Mouse (Mus musculus): ENCODE data around the gene Dffb. TPM values are rescaled to one million over a fixed set of nuclear protein-coding genes. Genes with fewer than 3 reads are reported as not detected.

The Dffb gene
- total RNA-seq (2021), result 4.3 and 7.4 TPM in 2 replicates
- long read RNA-seq, experiment 1, partial matches to known transcripts, result 0 of 1 reads
- long read RNA-seq, experiment 1, other reads (novel, unspliced or antisense), result 0 of 1 reads
- long read RNA-seq, experiment 2, partial matches to known transcripts, result 0 of 2 reads
- long read RNA-seq, experiment 2, other reads (novel, unspliced or antisense), result 1 of 2 reads

- peak; percentile 97 for DNase-seq
Observed at GRCm38 (mm10) chr4:153974431-153975291, at the start of gene Dffb, which contains the start of gene Cep104. TSS of gene Dffb (minus strand) at chr4:153975126. TSS of gene Cep104 (plus strand) at chr4:153975194.

DNA sequence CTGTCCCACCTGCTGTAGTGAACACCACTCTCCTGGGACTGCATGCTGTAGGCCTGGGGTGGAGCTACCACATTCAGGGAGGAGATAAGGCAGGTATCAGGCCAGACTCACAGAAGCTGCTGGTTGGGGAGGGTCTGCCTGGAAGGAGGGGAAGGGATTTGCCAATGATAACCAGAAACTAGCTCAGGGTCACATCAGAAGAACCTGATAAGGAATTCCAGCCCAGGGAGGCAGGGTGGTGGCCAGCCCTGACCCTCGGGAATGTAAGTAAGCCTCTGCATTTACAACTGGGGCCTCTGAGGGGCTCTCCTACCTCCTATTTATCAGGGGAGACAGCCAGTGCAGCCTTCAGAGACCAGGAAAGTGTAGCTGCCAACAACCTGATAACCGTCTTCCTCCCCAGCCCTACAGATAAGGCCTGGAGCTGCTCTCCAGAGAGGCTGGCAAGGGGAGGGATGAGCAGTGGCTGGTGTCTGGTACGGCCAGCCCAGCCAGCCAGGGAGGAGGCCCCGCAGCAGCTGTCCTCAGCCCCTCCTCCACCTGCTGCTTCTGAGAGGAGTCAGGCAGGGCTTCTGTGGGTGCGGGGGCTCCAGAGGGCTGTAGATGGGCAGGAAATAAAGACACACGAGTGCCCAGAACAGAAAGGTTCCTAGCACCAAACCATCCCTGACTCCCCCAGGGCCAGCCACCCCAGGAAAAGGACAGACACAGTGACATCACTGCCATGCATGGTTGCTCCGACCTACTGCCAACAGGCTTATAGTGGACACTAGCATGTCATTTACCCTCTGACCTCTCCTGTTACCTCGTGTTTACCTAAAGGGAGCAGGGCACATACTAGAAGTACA lies 49.1 kb upstream of the Dffb start:
- peak; percentile 64 for DNase-seq

- no peak for DNase-seq
Observed at GRCm38 (mm10) chr4:154022844-154023243, 47.9 kb upstream of the Dffb start.

DNA sequence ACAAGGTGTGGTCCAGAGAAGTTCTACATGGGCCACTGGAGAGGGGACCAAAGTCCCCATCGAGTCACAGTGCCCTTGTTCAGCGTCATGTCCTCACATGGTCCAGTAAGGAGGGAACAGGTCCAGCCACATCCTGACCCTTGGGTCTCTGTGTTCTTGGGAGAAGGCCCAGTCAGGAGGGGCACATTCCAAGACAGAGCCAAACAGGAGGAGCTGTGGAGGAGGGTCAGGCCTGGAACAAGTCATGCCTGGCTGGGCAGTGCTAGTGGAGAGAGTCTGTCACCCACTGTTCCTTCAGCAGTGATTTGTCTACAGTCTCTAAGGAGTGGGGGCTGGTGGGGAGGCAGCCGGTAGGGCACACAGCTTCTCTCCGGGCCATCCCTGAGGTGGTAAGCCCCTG lies 47.5 kb upstream of the Dffb start:
- peak; percentile 61 for DNase-seq

- DNase-seq, result no peak
Observed at GRCm38 (mm10) chr4:154021432-154021831, 46.5 kb upstream of the Dffb start.

GRCm38 (mm10) chr4:154019571-154019970 lies 44.6 kb upstream of the Dffb start:
- DNase-seq, result peak; percentile 76

DNA sequence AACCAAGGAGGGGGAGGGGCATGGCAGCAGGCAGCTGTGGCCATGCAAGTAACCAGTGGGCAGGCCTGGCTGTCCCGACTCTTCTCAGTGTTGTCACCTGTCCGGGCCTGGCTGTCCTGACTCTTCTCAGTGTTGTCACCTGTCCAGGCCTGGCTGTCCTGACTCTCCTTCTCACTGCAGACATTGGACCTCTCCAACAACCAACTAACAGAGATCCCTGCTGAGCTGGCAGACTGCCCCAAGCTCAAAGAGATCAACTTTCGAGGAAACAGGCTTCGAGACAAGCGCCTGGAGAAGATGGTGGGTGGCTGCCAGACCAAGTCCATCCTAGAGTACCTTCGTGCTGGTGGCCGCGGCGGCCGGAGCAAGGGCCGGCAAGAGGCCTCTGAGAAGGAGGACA lies 40.5 kb upstream of the Dffb start:
- DNase-seq, result no peak

- DNase-seq, result peak; percentile 69
Observed at GRCm38 (mm10) chr4:154012132-154012882, 37.4 kb upstream of the Dffb start.

GRCm38 (mm10) chr4:154011646-154012089 lies 36.7 kb upstream of the Dffb start, which contains the start of gene Lrrc47:
TSS of gene Lrrc47 (plus strand) at chr4:154011731.
- peak; percentile 90 for DNase-seq

DNA sequence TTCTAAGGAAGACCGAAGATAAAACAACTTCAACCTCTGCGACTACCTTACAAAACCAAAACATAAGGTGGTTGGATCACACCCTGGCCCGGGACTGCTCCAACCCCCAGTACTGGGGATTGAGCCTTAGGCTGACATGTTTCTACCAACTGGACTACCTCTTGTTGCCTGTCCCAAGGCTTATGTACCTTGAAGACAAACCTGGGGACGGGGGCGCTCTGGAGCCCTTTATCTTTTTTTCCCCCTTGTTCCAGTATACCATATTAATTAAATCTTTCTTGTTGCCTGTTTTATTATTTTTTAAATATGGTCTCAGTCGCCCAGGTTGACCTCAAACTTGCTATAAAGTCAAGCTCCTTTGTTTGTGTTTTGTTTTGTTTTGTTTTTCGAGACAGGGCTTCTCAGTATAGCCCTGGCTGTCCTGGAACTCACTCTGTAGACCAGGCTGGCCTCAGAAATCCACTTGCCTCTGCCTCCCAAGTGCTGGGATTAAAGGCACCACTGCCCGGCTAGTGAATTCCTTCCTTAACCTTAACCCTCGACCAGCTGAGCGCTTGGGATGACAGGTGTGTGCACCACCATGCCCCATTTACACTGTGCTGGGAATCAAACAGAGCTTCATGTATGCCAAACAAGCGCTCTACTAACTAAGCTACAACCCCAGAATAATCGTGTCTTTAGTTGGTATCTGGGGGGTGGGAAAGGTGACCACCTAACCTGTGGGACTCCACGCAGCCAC lies 36.1 kb upstream of the Dffb start:
- no peak for DNase-seq

DNA sequence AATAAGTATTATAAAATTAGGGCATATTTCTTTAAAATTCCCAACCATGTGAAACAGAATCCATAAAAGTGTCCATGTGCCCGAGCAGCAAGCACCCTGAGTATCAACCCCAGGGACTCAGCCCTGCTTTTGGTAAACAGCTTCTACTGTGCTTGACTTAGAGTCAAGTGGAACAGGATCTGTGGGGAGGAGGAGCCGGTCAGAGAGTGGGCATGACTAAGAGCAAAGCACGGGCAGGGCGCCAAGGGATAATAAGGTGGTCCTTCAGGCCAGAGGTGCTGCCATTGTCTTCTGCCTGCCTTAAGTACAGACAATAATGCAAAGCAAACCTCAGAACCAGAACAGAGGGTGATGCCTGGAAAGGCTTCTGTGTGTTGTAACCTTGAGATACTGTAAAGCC lies 32.8 kb upstream of the Dffb start:
- DNase-seq, result peak; percentile 47

- no peak for DNase-seq
Observed at GRCm38 (mm10) chr4:154006264-154006663, 31.3 kb upstream of the Dffb start.

- no peak for DNase-seq
Observed at GRCm38 (mm10) chr4:154005488-154005887, 30.6 kb upstream of the Dffb start.

DNA sequence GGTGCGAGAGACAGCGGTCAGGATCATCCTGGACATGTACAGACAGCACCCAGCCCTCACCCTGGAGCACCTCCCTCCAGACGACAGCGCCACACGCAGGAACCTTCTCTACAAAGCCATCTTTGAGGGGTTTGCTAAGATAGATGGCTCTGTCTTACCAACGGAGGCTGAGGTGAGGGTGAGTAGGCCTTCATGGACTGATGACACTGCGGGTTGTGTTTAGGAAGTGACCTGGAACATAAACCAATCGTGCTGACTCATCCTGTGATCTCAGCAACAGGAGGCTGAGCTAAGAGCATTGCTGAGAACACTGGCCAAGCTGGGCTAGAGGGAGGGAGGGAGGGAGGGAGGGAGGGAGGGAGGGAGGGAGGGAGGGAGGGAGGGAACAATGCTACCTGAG lies 18.6 kb upstream of the Dffb start:
- no peak for DNase-seq

GRCm38 (mm10) chr4:153992715-153993114 lies 17.8 kb upstream of the Dffb start:
- no peak for DNase-seq

DNA sequence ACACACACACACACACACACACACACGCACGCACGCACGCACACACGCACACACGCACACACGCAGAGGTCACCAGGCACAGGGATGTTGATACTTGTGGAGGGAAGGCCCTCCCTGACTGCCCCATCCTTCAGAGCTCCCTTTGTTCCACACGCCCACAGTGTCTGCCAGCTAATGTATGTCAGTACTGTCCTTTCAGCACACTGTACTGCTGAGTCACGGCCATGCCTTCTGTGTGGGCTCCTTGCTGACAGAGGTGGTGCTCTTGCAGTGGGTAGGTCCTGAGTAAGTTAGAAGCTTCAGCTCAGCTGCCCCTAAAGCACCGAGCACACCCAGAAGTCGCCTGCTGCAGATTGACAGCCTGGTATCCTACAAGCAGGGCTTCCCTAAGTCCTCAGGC lies 5.5 kb upstream of the Dffb start:
- DNase-seq, result no peak

- no peak for DNase-seq
Observed at GRCm38 (mm10) chr4:153979243-153979642, 4.3 kb upstream of the Dffb start.

- no peak for DNase-seq
Observed at GRCm38 (mm10) chr4:153975768-153976167, 842 bp upstream of the Dffb start.

- DNase-seq, result no peak
Observed at GRCm38 (mm10) chr4:153975292-153975662, 351 bp upstream of the Dffb start.

DNA sequence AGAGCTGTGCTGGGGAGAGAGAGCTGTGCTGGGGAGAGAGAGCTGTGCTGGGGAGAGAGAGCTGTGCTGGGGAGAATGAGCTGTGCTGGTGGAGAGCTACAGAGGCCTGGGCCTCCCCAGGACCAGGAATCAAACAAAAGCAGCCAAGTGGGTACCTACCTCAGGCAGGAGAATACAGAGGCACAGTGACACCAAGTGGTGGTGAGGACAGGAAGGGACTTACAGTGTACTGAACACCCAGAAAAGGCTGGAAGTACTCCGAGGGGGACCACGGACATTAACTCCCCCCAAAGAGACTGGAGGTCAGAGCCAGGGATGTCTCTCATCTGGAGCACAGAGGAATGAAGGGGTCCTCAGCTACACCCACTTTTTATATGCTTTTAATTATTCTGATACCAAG lies 6.9 kb downstream of the Dffb start:
- DNase-seq, result no peak

GRCm38 (mm10) chr4:153967556-153967955 lies 7.4 kb downstream of the Dffb start:
- no peak for DNase-seq
